Mouse (Mus musculus) liver, postnatal 0 days (tissue): ENCODE measurements around the gene Rap1b. TPM values are rescaled to one million over a fixed set of nuclear protein-coding genes. Genes with fewer than 3 reads are reported as not detected.

Source experiments
- ATAC-seq: fragments of 200-750 bp; cut with Nextera tagmentation; 2 replicates; pipeline ENCODE4 v1.8.0; 2017; ENCODE audit warnings: mild to moderate bottlenecking, moderate library complexity
- DNase-seq: peaks from one replicate; pipeline ENCODE4 v3.0.0-alpha.2; 2016
- H3K27ac ChIP-seq: fragments of 300-500 bp; sonication (generic); 2 replicates; pipeline ENCODE4 v1.5.1; 2014; ENCODE audit warnings: antibody characterized with exemption, moderate library complexity, mild to moderate bottlenecking, low read depth
- H3K27me3 ChIP-seq: fragments of 300-500 bp; sonication (generic); 2 replicates; pipeline ENCODE4 v1.6.1; 2014; ENCODE audit warnings: low read length, control low read depth, mixed read lengths; ENCODE audit not compliant: insufficient read depth
- H3K36me3 ChIP-seq: fragments of 300-500 bp; sonication (generic); replicated peaks from 2 replicates; pipeline ENCODE4 v1.6.1; 2014; ENCODE audit warnings: mild to moderate bottlenecking, control low read depth, low read length, moderate library complexity, mixed read lengths; ENCODE audit not compliant: insufficient read depth
- H3K4me1 ChIP-seq: fragments of 300-500 bp; sonication (generic); 2 replicates; pipeline ENCODE4 v1.6.1; 2014; ENCODE audit warnings: antibody characterized with exemption, mild to moderate bottlenecking, control low read depth; ENCODE audit not compliant: insufficient read depth
- H3K4me2 ChIP-seq: fragments of 300-500 bp; sonication (generic); 2 replicates; pipeline ENCODE4 v1.6.1; 2014; ENCODE audit warnings: low read depth, mild to moderate bottlenecking, low read length, moderate library complexity, mixed read lengths
- H3K4me3 ChIP-seq: fragments of 300-500 bp; sonication (generic); 2 replicates; pipeline ENCODE4 v1.5.1; 2014; ENCODE audit warnings: low read depth, low read length
- H3K9ac ChIP-seq: fragments of 300-500 bp; sonication (generic); replicated peaks from 2 replicates; pipeline ENCODE4 v1.6.1; 2014; ENCODE audit warnings: mild to moderate bottlenecking, moderate library complexity
- H3K9me3 ChIP-seq: fragments of 300-500 bp; sonication (generic); 2 replicates; pipeline ENCODE4 v1.6.1; 2016; ENCODE audit warnings: mild to moderate bottlenecking, control low read depth, low read length, mixed read lengths
- CTCF ChIP-seq: sonication (generic); IDR thresholded peaks from 2 replicates; pipeline ENCODE4 v1.5.1; 2016; ENCODE audit warnings: antibody characterized with exemption, low read depth
- EP300 ChIP-seq: IDR thresholded peaks from 2 replicates; pipeline ENCODE4 v1.6.1; 2016; ENCODE audit warnings: antibody characterized with exemption, low read depth, mild to moderate bottlenecking
- WGBS: fragments of 180-500 bp; shearing (Covaris S2); extraction: QIAGEN DNeasy Blood & Tissue Kit; methylation state at CpG from one replicate; pipeline ENCODE4 v1.1.7; 2014; ENCODE audit not compliant: insufficient replicate concordance; 5-methylcytosine and 5-hydroxymethylcytosine counted together
- polyA plus RNA-seq: library from polyadenylated mRNA; unstranded; fragments of >200 nt; fragmentation: Nextera tagmentation; extraction: Ambion mirVana; gene quantifications from 2 replicates; pipeline ENCODE4 v1.2.1, GENCODE M21; 2015

Rap1b gene
- polyA plus RNA-seq, 1 experiment from 2014 or later, result 105 TPM

- H3K4me1 ChIP-seq, result 0 out of 2 replicates have a peak, but pooled peaks cover 2% of the 10 kb centered on the region
- no peaks in the 10 kb centered on the region for H3K36me3 ChIP-seq
- no peaks in the 10 kb centered on the region for H3K27me3 ChIP-seq
- no peak overlapping the region for H3K9ac ChIP-seq
- WGBS, result 36% methylated on average over 16 of the region's 16 CpGs
- peak overlapping the region; percentile 70 for H3K27ac ChIP-seq
- H3K4me2 ChIP-seq, result peak overlapping the region; percentile 26
- peak; percentile 78 for ATAC-seq
- DNase-seq, result peak; percentile 64
- no peak overlapping the region for H3K4me3 ChIP-seq
- no peaks in the 10 kb centered on the region for H3K9me3 ChIP-seq
- no peak for TF ChIP-seq CTCF
- TF ChIP-seq EP300, result no peak
Measured at GRCm38 (mm10) chr10:117860958-117861357, 15.1 kb upstream of the Rap1b start.

- no peaks in the 10 kb centered on the region for H3K36me3 ChIP-seq
- no peaks in the 10 kb centered on the region for H3K9me3 ChIP-seq
- DNase-seq, result no peak
- H3K9ac ChIP-seq, result no peak overlapping the region
- 0 out of 2 replicates have a peak, but pooled peaks cover 2% of the 10 kb centered on the region for H3K4me1 ChIP-seq
- peak overlapping the region; percentile 70 for H3K27ac ChIP-seq
- H3K4me3 ChIP-seq, result no peak overlapping the region
- H3K4me2 ChIP-seq, result 0 out of 2 replicates have a peak overlapping the region, but pooled peaks have one; percentile 26
- TF ChIP-seq EP300, result no peak
- TF ChIP-seq CTCF, result no peak
- 52% methylated on average over 7 of the region's 7 CpGs for WGBS
- no peaks in the 10 kb centered on the region for H3K27me3 ChIP-seq
- ATAC-seq, result peak; percentile 60
Measured at GRCm38 (mm10) chr10:117860361-117860760, 14.5 kb upstream of the Rap1b start.

- Histone ChIP-seq H3K27me3 (no peaks in the 10 kb centered on the region), H3K27ac (peak overlapping the region; percentile 70; the same call in 1 of the 2 replicates), H3K9ac (no peak overlapping the region), H3K36me3 (no peaks in the 10 kb centered on the region), H3K4me3 (no peak overlapping the region), H3K4me1 (0 out of 2 replicates have a peak, but pooled peaks cover 2% of the 10 kb centered on the region), H3K9me3 (no peaks in the 10 kb centered on the region), H3K4me2 (no peak overlapping the region)
- WGBS, result 64% methylated on average over 11 of the region's 11 CpGs
- TF ChIP-seq EP300, result no peak
- TF ChIP-seq CTCF, result no peak
- no peak for ATAC-seq
- DNase-seq, result no peak
Measured at GRCm38 (mm10) chr10:117859800-117860199, 14.0 kb upstream of the Rap1b start.

GRCm38 (mm10) chr10:117858241-117858640, 12.4 kb upstream of the Rap1b start:
- no peak for ATAC-seq
- WGBS, result 77% methylated on average over 5 of the region's 5 CpGs
- DNase-seq, result no peak
- Histone ChIP-seq H3K4me1 (0 out of 2 replicates have a peak, but pooled peaks cover 2% of the 10 kb centered on the region), H3K4me2 (no peak overlapping the region), H3K9me3 (no peaks in the 10 kb centered on the region), H3K4me3 (no peak overlapping the region), H3K9ac (no peak overlapping the region), H3K27me3 (no peaks in the 10 kb centered on the region), H3K27ac (no peak overlapping the region), H3K36me3 (no peaks in the 10 kb centered on the region)
- TF ChIP-seq CTCF (no peak), EP300 (no peak)

- H3K4me1 ChIP-seq, result 0 out of 2 replicates have a peak, but pooled peaks cover 2% of the 10 kb centered on the region
- H3K4me3 ChIP-seq, result no peak overlapping the region
- TF ChIP-seq CTCF, result no peak
- no peak for TF ChIP-seq EP300
- no peaks in the 10 kb centered on the region for H3K9me3 ChIP-seq
- DNase-seq (no peak), ATAC-seq (no peak)
- H3K4me2 ChIP-seq, result no peak overlapping the region
- peak overlapping the region; percentile 55 for H3K27ac ChIP-seq
- no peaks in the 10 kb centered on the region for H3K27me3 ChIP-seq
- no peaks in the 10 kb centered on the region for H3K36me3 ChIP-seq
- 25% methylated on average over 8 of the region's 8 CpGs for WGBS
- H3K9ac ChIP-seq, result no peak overlapping the region
Measured at GRCm38 (mm10) chr10:117856001-117856720, 10.3 kb upstream of the Rap1b start.

- ATAC-seq (no peak), DNase-seq (no peak)
- Histone ChIP-seq H3K4me3 (no peak overlapping the region), H3K4me2 (no peak overlapping the region), H3K9me3 (no peaks in the 10 kb centered on the region), H3K4me1 (no peaks in the 10 kb centered on the region), H3K9ac (no peak overlapping the region), H3K27me3 (no peaks in the 10 kb centered on the region), H3K27ac (no peak overlapping the region), H3K36me3 (no peaks in the 10 kb centered on the region)
- TF ChIP-seq EP300 (no peak), CTCF (peak; percentile 57)
- 82% methylated on average over 10 of the region's 10 CpGs for WGBS
Measured at GRCm38 (mm10) chr10:117852648-117853192, 6.9 kb upstream of the Rap1b start.
